Mouse (Mus musculus) ES-CJ7 (cell line): ENCODE results near the gene Tcp10c.
"Not testable (repeated sequence)": the region's sequence is repeated elsewhere in the genome, so short reads cannot be mapped to it uniquely, and the experiment has no call there.

Experiments used
- DNase-seq: peaks from one replicate; pipeline ENCODE4 v3.0.0; 2011; ENCODE audit warnings: low read depth, low spot score

Tcp10c gene

GRCm38 (mm10) chr17:13354521-13354920 lies at the start of gene Tcp10c:
Gene Tcp10c (plus strand): TSS chr17:13354572.
- DNase-seq: not testable (repeated sequence)

GRCm38 (mm10) chr17:13307852-13308251 lies 46.5 kb upstream of the Tcp10c start:
- DNase-seq: not testable (repeated sequence)

- not testable (repeated sequence) for DNase-seq
Observed at GRCm38 (mm10) chr17:13308344-13308743, 46.0 kb upstream of the Tcp10c start.

GRCm38 (mm10) chr17:13308746-13309145 lies 45.6 kb upstream of the Tcp10c start:
- DNase-seq: not testable (repeated sequence)

- DNase-seq: not testable (repeated sequence)
Observed at GRCm38 (mm10) chr17:13309182-13309631, 45.2 kb upstream of the Tcp10c start.

- not testable (repeated sequence) for DNase-seq
Observed at GRCm38 (mm10) chr17:13329967-13330366, 24.4 kb upstream of the Tcp10c start.

GRCm38 (mm10) chr17:13331179-13331578 lies 23.2 kb upstream of the Tcp10c start:
- not testable (repeated sequence) for DNase-seq

- DNase-seq: not testable (repeated sequence)
Observed at GRCm38 (mm10) chr17:13332496-13332895, 21.9 kb upstream of the Tcp10c start.

- DNase-seq: peak; percentile 85
Observed at GRCm38 (mm10) chr17:13336979-13337749, 17.2 kb upstream of the Tcp10c start.

GRCm38 (mm10) chr17:13337931-13338330 lies 16.4 kb upstream of the Tcp10c start:
- DNase-seq: peak; percentile 78

- DNase-seq: not testable (repeated sequence)
Observed at GRCm38 (mm10) chr17:13340071-13340470, 14.3 kb upstream of the Tcp10c start.

- DNase-seq: not testable (repeated sequence)
Observed at GRCm38 (mm10) chr17:13345923-13346322, 8.4 kb upstream of the Tcp10c start.

- not testable (repeated sequence) for DNase-seq
Observed at GRCm38 (mm10) chr17:13349563-13349962, 4.8 kb upstream of the Tcp10c start.

- DNase-seq: not testable (repeated sequence)
Observed at GRCm38 (mm10) chr17:13353249-13353648, 1.1 kb upstream of the Tcp10c start.

- DNase-seq: not testable (repeated sequence)
Observed at GRCm38 (mm10) chr17:13362489-13362888, 8.1 kb downstream of the Tcp10c start.

- DNase-seq: not testable (repeated sequence)
Observed at GRCm38 (mm10) chr17:13363773-13364172, 9.4 kb downstream of the Tcp10c start.

- DNase-seq: not testable (repeated sequence)
Observed at GRCm38 (mm10) chr17:13364196-13364595, 9.8 kb downstream of the Tcp10c start.

- DNase-seq: not testable (repeated sequence)
Observed at GRCm38 (mm10) chr17:13367181-13367580, 12.8 kb downstream of the Tcp10c start.

GRCm38 (mm10) chr17:13368658-13369057 lies 14.3 kb downstream of the Tcp10c start:
- DNase-seq: not testable (repeated sequence)

- not testable (repeated sequence) for DNase-seq
Observed at GRCm38 (mm10) chr17:13370746-13371145, 16.4 kb downstream of the Tcp10c start.

- not testable (repeated sequence) for DNase-seq
Observed at GRCm38 (mm10) chr17:13378341-13378740, 24.0 kb downstream of the Tcp10c start.

- DNase-seq: peak; percentile 61
Observed at GRCm38 (mm10) chr17:13379951-13380615, 25.7 kb downstream of the Tcp10c start.
